ENCODE assay signal across 39 mouse cellular contexts in genomic region chr3:37282299-37282922, GRCm38 (mm10). TPM values are rescaled to one million over a fixed set of nuclear protein-coding genes. Genes with fewer than 3 reads are reported as not detected.
"Had no signal": no experiment of that assay in that cellular context is flagged by ENCODE, and none has a peak within 500 bp of the region (broad histone marks: within the 10 kb centered on the region; RNA-seq: fewer than 3 reads in every experiment).

No protein-coding gene starts in this region.

- H3K4me2 ChIP-seq: heart, embryonic 11.5 days; heart, embryonic 13.5 days; heart, embryonic 15.5 days; hindbrain, embryonic 13.5 days; hindbrain, embryonic 15.5 days; kidney, embryonic 15.5 days; limb, embryonic 13.5 days; limb, embryonic 15.5 days had no signal

- H3K4me1 ChIP-seq: heart, embryonic 13.5 days; heart, embryonic 15.5 days; hindbrain, embryonic 13.5 days; hindbrain, embryonic 15.5 days; kidney, embryonic 15.5 days; limb, embryonic 13.5 days; limb, embryonic 15.5 days had no signal

- H3K9me3 ChIP-seq: heart, embryonic 13.5 days; heart, embryonic 15.5 days; hindbrain, embryonic 13.5 days; hindbrain, embryonic 15.5 days; kidney, embryonic 15.5 days; limb, embryonic 13.5 days; limb, embryonic 15.5 days; liver, embryonic 12.5 days had no signal

- ATAC-seq: hindbrain, postnatal 0 days; intestine, embryonic 16.5 days had no signal

- H3K27ac ChIP-seq: heart, embryonic 13.5 days; heart, embryonic 15.5 days; hindbrain, embryonic 13.5 days; hindbrain, embryonic 15.5 days; hindbrain, postnatal 0 days; kidney, embryonic 15.5 days; kidney, postnatal 0 days; limb, embryonic 13.5 days; limb, embryonic 15.5 days; liver, embryonic 14.5 days had no signal

- DNase-seq: gastrocnemius, postnatal 14 days; gastrocnemius, postnatal 36 days; heart, adult 18-20 months; kidney, adult 11 months; kidney, adult 2 months; kidney, adult 9 months; kidney, postnatal 14 days; kidney, postnatal 36 days; layer of hippocampus, adult 9-11 months; layer of hippocampus, postnatal 36 days; left cerebral cortex, postnatal 4 days; lung, adult 18-20 months had no signal

- H3K9ac ChIP-seq: heart, embryonic 13.5 days; heart, embryonic 15.5 days; hindbrain, embryonic 13.5 days; hindbrain, embryonic 15.5 days; kidney, embryonic 15.5 days; limb, embryonic 13.5 days; limb, embryonic 15.5 days; liver, embryonic 12.5 days; liver, embryonic 14.5 days had no signal

- H3K4me3 ChIP-seq: heart, embryonic 13.5 days; heart, embryonic 15.5 days; hindbrain, embryonic 13.5 days; hindbrain, embryonic 15.5 days; kidney, embryonic 15.5 days; limb, embryonic 13.5 days; limb, embryonic 15.5 days; liver, embryonic 12.5 days had no signal

- H3K36me3 ChIP-seq: heart, embryonic 13.5 days; heart, embryonic 15.5 days; hindbrain, embryonic 13.5 days; hindbrain, embryonic 15.5 days; kidney, embryonic 15.5 days; limb, embryonic 13.5 days; limb, embryonic 15.5 days; liver, embryonic 12.5 days had no signal

- H3K27me3 ChIP-seq: heart, embryonic 13.5 days; heart, embryonic 15.5 days; hindbrain, embryonic 13.5 days; hindbrain, embryonic 15.5 days; kidney, embryonic 15.5 days; limb, embryonic 13.5 days; limb, embryonic 15.5 days; liver, embryonic 12.5 days had no signal

RNA-seq across cellular contexts. Expression of gene Cetn4, which starts 30.1 kb away (rescaled TPM):
- polyA plus RNA-seq: liver, adult 2 months had no signal

RNA-seq across cellular contexts. Expression of gene Il21, which starts 50.0 kb away (rescaled TPM):
- total RNA-seq: gastrocnemius, adult 18-20 months; gastrocnemius, adult 8-10 months; gastrocnemius, postnatal 14 days; gastrocnemius, postnatal 36 days; heart, adult 18-20 months; heart, adult 8-10 months; heart, postnatal 25 days; hematopoietic stem cell, adult 5-6 weeks; hindbrain, postnatal 0 days; layer of hippocampus, postnatal 36 days; left cerebral cortex, adult 18-20 months; left cerebral cortex, postnatal 10 days; left cerebral cortex, postnatal 4 days; liver, adult 2 months had no signal
- polyA plus RNA-seq: gonadal fat pad, adult 2 months; heart, embryonic 11.5 days; heart, embryonic 13.5 days; heart, embryonic 15.5 days; heart, postnatal 0 days; hindbrain, embryonic 11.5 days; hindbrain, embryonic 13.5 days; hindbrain, embryonic 15.5 days; hindbrain, postnatal 0 days; intestine, embryonic 14.5 days; intestine, embryonic 16.5 days; kidney, adult 2 months; kidney, embryonic 15.5 days; kidney, postnatal 0 days; limb, embryonic 11.5 days; limb, embryonic 13.5 days; limb, embryonic 15.5 days; liver, adult 2 months; liver, embryonic 12.5 days; liver, embryonic 14.5 days; liver, embryonic 16.5 days had no signal
